Mouse (Mus musculus) layer of hippocampus, adult 9-10 months (tissue): Measurements from ENCODE around the gene Fam186a.
"Not testable (repeated sequence)": the region's sequence is repeated elsewhere in the genome, so short reads cannot be mapped to it uniquely, and the experiment has no call there.

Source experiments
- DNase-seq: peaks from one replicate; pipeline ENCODE4 v3.0.0; 2022; ENCODE audit warnings: low spot score

Fam186a gene

DNA sequence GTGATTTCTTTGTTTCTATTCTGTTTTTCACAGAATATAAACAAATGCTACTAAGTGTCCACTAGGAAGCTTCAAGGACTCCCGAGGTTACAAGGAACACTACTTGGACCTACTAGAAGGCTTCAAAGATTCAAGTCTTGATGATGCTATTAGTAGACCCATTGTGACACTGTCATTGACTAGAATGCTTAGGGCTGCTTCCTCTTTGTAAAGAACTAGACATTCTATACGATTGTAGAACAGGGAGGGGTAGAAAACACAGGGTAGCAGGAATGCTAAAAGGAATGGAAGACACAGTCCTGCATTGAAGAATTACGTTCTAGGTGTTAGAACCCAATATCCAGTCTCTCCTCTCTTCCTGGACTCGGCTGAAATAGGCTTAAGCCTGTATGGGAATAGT lies at the start of gene Fam186a:
Gene Fam186a, minus strand, starts transcription at position 101 of the 400 bp plus-strand sequence.
- DNase-seq: no peak

DNA sequence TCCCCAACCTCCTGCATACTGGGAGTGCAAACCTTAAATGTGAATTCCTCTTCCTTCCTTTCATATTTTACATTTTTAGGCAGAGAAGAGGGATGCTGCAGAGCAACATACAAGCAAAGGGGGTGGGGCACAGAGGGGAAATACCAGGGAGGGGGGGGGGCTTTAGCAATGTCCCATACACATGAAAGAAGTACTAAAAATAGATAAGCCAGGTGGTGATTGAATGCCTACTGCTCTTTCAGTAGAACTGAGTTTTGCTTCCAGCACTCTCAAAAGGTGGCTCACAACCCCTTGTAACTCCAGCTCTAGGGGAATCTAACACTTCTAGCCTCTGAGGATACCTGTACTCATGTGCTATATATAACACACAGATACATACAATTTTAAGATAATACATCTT lies 39.3 kb upstream of the Fam186a start:
- DNase-seq: no peak

DNA sequence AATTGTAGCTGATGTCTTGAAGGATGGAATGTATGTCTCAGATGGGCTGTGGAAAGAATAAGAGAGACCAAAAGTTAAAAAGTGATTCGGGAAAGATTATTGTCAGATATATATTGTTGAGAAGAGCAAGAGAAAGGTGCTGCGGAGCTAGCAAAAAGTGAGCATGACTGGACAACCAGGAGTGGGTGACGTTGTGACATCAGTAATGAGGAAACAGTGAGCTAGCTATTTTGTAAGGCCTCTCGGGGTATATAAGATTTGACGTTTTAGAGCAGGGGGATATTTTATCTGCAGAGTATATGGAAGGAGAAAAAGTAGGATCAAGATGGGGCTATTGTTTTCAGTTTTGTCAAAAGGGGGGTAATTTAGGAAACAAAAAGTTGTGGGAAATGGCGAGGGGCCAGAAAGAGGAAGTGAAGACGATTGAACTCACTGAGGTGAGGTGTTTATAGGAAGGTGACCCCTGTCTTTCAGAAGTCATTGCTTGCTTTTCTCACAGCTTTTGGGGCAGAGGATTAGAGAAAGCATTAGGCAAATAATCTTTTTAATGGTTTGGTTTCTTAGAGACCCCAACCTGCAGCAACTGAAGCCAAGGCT lies 37.9 kb upstream of the Fam186a start:
- no peak for DNase-seq

DNA sequence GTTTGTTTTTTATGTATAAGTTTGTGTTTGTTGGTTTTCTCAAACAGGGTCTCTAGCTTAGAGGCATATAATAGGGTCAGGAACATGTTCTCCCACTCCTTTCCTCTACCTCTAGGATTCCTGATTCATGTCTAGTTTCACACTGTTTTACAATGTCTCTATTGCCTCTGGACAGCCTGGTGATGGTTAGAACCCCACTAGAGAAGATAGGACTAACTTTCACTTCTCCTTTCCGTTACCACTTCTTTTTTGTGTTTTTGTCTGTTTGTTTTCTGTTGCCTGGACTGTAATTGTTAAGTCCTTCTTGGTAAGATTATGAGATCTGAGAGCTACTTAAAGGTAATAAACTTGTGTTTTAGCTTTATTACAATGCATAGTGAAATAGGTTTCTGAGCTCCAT lies 32.5 kb upstream of the Fam186a start:
- no peak for DNase-seq

DNA sequence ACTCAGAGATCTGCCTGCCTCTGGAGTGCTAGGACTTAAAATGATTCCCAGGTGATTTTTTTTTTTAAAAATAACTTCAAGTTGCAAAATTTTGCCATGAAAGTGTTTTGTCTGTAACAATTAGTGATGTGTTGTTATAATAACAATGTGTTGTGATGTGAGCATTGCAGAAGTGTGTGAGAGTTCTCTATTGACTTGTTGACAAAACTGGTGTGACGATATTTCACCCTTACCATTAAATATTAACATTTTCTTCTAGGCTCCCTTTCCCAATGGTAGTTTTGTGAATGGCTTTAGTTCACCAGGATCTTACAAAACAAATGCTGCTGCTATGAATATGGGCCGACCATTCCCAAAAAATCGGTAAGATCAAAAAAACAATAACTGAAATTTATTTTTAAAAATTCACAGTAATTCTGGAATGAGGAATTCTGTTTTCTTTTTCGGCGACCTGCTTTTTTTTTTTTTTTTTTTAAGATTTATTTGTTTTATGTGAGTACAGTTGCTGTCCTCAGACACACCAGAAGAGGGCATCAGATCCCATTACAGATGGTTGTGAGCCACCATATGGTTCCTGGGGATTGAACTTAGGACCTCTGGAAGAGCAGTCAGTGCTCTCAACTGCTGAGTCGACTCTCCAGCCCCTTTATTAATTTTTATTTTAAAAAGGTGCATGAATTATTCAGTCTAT lies 30.4 kb upstream of the Fam186a start:
- DNase-seq: no peak

DNA sequence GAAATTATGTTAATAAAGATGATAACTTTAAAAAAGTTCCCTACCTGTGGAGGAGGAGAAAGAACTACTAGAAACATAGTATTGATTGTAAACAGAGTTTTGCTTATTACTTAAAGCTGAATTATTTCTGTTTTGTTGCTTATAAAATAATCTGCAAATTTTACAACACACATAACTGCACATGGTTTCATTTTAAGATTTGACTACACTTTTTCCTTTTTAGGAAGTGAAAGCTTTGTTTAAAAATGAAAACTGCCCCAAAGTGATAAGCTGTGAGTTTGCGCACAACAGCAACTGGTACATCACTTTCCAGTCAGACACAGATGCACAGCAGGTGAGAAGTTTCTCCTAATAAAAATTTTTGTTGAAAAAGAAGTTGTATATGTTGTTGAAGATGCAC lies 26.2 kb upstream of the Fam186a start:
- no peak for DNase-seq

DNA sequence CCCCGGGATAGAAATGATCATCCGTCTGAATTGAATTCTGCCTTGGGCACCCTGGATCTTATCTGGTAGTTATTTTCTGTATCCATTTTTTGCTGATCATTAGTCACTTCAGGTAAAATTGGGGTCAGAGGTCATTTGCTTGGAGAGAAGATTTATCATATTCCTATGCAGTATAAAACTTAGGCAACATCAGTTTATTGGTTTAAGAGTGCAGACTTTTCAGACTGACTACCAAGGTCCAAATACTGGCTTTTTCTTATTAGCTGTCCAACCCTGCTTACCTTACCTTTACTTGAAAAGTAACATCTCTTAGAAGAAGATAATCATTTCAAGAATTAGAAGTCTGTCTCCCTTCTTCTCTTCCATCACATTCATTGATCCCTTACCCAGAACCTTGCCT lies 12.9 kb upstream of the Fam186a start:
- no peak for DNase-seq

DNA sequence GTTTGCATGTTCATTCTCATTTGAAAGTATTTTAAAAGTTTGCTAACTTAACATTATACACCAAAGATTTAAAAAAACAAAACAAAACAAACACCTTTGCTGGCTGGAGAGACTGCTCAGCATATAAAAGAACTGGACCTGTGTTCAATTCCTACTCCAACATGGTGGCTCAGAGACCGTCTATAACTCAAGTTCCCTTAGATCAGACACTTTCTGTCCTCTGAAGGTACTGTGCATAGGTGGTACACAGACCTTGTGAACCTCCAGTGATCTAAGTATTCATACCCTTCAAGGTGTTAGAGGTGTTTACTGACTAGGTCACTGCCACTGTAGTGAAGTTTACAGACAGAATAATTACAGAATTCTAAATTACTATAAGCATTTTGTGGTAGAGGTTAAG lies 12.4 kb upstream of the Fam186a start:
- DNase-seq: no peak

DNA sequence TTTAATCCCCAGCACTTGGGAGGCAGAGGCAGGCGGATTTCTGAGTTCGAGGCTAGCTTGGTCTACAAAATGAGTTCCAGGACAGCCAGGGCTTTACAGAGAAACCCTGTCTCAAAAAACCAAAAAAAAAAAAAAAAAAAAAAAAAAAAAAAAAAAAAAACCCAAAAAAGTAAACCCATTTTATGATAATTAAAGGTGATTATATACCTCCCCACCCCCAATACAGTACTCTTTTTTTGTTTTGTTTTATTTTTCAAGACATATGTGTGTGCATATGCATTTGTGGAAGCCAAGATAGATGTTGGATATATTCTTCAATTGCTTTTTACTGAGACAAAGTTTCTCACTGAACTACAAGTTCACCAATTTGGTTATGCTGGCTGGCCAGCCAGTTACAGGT lies 9.3 kb upstream of the Fam186a start:
- not testable (repeated sequence) for DNase-seq

DNA sequence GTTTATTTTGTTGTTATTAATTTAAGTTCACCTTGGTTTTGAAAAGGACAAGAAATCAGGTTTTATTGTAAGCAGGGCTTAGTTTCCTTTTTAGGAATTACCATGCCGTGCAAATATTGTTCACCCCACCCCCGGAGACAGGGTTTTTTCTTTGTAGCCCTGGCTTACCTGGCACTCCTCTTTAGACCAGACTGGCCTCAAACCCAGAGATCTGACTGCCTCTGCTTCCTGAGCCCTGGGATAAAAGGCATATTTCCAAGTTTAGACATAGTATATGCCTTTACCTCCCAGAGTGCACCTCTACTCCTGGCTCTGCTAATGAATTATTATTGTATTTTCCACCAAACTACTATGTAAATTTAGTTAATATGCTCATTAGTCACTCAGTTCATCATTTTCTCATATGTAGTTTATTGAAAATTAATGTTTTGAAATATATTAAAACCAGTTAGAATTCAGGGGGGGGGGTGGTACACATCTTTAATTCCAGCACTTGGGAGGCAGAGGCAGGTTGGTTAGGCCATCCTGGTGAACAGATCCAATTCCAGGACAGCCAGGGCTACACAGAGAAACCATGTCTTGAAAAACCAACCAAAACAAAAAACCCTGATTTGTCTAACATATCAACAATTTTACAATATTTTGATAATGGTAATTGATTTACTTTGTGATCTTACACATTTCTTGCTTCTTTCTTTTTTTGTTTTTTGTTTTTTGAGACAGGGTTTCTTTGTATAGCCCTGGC lies 7.8 kb upstream of the Fam186a start:
- no peak for DNase-seq

DNA sequence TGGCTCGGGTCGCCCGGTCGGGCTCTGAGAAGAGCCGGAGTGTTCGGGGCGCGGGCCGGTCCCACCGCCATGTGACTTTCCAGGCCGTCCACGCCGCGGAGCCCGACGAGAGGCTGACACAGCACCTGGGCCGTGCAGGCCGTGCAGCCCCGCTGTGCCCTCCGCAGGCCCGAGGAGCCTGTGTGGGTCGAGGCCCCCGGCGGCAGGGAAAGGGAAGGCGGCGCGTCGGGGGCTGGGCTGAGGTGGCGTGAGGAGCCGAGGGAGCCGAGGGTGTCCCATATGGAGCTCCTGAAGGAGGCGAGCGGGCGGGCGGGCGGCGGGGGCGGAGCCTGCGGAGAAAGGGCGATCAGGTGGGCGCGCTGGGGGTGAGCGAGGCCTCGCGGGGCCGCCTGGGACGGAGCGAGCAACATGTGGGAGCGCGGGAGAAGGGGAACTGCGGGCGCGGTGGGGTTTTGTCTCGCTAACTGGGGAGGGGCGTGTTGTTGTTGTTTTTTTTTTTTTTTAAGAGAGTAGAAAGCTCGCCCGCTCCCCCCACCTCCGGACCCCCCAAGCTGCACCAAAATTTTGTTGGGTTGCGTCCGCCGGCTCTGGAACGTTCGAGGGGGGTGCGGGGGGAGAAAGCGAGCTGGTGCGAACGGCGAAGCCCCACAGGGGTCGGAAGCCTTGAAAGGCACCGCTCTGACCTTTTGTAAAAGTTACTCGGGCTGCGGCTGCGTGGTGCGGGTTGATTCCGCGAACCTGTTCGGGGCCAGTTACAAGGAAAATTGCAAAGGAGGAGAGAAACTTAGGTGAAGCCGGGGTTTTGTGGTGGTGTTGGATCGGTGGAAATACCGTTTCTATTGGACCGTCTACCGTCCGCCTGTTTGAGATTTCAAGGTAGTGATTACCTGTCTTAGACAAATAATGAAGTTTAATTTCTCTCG lies 6.4 kb upstream of the Fam186a start:
- DNase-seq: peak; percentile 46

DNA sequence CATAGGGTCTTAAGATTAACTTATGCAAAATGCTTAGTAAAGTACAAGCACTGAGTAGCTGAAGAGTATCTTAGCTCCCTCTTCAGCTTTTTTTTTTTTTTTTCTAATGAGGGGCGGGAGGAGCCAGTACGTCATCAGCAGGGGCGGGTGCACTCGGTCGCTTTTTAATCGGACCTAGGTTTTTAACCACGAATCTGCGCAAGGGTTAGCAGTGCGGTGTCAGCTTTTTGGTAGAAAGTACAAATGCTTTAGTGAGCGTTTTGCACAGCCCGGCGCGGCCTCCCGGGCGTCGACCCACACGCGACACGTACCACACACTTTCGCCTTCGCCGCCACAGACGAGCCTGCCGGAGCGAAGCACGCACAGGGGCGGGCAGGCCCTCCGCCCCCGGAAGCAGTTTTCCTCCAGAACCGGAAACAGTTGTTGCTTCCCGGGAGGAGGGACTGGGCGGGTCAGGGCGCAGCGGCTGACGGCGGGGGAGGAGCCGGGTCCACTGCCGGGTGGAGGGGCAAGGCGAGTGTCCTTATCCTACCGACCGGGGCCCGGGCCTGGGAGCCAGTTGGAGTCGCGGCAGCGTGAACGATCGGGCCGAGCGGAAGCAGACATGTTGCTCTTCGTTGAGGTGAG lies 5.6 kb upstream of the Fam186a start:
- DNase-seq: peak; percentile 84

DNA sequence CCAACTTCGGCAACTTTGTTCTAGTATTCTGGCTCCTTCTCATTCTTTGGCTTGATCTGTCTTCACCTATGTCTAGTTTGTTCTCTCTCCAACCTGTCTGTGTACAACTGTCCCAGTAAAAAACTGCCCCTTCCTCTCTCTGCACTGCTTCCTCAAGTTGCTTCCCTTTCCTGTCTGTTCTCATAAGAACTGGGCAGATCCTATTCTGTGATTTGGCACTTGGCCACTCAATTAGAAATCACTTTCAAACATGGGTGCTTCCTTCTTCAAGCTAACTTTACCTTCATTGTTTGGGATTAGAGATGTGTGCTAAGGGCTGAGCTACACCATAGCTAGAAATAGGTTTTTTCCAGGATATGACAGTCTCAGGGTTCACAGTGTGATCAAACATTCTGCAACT lies 3.7 kb upstream of the Fam186a start:
- peak; percentile 11 for DNase-seq

DNA sequence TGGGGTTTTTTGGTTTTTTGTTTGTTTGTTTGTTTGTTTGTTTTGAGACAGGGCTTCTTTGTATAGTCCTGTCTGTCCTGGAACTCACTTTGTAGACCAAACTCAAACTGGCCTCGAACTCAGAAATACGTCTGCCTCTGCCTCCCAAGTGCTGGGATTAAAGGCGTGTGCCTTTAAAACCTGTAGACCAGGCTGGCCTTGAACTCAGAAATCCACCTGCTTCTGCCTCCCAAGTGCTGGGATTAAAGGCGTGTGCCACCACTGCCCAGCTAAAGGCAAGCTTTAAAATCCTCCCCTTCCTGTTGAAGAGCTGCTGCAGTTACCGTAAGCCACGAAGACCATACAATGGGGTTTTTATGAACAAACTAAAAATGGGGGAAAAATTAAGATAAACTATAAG lies 2.9 kb upstream of the Fam186a start, which contains the start of gene Larp4:
Gene Larp4, plus strand, starts transcription at position 301 of the 400 bp plus-strand sequence.
- not testable (repeated sequence) for DNase-seq

DNA sequence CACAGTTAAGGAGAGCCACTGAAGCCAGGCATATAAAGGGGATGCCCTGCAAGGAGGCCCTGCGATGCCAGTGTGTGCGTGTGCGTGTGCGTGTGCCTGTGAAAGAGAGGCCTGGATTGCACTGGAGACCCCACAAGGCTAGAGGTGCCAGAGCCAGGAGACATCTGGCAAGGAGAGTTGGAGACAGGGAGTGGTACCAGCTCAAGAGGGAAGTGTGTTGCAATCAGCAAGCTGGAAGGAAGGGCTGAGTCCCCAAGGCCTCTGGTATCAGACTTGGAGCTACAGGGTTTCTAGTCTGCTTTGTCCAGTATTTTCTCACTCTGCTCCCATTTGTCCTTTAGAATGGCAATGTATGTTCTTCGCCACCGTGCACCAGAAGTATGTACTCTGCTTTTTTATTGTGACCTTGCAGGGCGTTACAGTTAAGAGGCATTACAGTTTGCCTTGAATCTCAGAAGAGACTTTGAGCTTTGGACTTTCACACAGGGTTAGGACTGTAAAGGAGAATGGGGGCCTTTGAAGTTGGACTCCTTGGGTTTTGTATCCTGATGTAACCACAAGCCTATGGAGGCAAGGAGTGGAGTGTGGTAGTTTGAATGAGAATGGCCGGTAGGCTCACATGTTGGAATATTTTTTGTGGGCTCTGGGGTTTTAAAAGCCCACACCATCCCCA lies 1.6 kb downstream of the Fam186a start:
- no peak for DNase-seq

DNA sequence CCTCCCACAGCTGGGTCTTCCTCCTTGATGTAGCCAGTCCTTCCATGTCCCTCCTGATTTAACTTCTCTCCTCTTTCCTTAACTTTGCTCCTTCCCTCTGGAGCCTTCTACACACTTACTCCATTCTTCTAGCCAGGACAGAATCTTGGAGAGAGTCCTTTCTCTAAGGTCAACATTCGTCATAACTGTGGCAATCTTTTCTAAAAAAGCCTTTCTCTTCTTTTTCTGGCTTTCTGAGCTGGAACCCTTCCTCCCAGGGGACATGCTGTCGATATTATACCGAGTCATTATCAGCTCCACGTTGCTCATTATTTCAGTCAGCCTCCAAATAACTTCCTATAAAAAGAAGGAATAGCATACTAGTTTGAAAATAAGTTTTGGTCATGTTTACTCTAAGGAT lies 11.5 kb downstream of the Fam186a start:
- DNase-seq: no peak

DNA sequence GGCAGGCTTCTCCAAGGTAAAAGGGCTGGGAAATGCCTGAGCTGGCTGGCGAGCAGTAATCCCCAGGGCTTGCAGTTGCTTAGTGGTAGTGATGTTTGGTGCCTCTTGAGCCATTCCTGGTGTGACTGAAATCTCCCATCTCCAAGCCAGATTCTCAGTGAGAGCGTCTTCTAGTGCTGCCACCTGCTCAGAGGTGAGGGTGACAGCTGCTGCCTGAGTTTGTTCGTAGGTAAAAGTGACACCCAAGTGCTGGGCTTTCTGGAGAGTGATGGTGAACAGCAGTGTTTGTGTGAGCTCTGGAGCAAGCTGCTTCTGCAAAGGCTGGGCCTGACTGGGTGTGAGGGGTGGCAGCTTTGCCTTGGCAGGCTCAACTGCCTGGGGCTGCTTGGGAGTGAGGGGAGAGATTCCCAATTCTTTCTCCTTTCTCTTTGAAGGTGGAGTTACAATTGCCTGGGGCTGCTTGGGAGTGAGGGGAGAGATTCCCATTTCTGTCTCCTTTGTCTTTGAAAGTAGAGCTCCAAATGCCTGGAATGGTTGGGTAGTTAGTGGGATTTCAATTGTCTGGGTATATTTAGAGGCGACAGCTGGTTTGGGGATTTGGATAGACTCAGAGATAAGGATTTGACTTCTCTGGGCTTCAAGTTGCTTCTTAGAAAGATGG lies 25.8 kb downstream of the Fam186a start:
- no peak for DNase-seq

DNA sequence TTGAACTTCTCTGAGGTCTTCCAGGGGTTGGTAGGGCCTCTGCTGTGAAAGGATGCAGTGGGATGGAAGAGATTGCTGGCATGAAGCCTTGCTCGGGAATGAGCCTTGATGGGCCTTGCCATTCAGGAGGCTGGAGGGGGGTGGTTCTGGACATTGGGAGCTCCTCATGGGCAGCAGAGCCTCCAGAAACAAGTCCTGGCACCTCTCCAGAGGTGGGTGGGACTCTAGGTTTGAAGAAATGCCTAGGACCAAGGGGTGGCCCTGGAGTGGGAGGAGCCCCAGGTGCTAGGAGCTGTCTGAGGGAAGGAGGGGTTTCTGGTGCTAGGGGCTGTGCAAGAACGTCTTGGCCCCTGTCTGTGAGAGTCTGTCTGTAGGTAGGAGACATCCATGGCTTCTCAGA lies 26.4 kb downstream of the Fam186a start:
- DNase-seq: no peak

DNA sequence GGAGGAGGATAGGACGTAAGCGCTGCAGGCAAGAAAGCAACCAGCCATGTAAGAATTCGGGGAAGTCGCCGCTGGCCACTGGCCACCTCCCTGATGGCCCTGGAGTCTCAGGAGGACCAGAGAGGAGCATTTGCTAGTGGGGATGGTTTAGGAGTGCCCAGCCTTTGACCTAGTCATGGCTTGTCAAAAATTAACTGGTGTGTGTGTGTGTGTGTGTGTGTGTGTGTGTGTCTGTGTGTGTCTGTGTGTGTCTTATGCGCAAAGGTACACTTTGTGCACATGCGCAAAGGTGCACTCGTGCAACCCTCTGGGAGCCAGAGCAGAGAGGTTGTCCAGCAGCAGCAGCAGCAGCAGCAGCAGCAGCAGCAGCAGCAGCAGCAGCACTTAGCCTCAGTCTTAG lies 29.0 kb downstream of the Fam186a start:
- DNase-seq: no peak

DNA sequence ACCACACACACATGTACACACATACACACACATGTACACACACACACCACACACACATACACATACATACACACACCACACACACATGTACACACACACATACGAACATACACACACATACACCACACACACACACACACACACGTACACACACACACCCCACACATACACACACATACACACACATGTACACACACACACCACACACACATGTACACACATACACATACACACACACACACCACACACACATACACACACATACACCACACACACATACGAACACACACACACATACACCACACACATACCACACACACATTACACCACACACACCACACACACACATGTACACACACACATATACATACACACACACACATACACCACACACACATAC lies 30.2 kb downstream of the Fam186a start:
- DNase-seq: no peak

DNA sequence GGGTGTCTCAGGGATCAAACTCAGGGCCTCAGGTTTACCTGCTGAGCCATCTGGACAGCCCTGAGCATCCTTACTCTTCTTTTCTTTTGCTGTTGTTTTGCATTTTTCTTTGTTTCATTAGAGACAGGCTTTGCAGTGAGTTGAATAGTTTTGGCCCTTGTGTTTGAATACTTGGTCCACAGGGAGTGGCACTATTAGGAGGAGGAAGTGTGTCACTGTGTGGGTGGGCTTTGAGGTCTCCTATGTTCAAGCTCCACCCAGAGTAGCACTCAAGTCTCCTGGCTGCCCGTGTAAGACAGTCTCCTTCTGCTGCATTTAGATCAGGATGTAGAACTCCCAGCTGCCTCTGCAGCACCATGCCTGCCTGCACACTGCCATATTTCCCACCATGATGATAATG lies 32.4 kb downstream of the Fam186a start:
- no peak for DNase-seq
